Mouse (Mus musculus) adipocyte (in vitro differentiated cells): ENCODE results near the gene Sez6.

ENCODE experiments used
- DNase-seq: peaks from one replicate; pipeline ENCODE4 v3.0.0-alpha.2; 2016; ENCODE audit warnings: low spot score

The Sez6 gene

DNA sequence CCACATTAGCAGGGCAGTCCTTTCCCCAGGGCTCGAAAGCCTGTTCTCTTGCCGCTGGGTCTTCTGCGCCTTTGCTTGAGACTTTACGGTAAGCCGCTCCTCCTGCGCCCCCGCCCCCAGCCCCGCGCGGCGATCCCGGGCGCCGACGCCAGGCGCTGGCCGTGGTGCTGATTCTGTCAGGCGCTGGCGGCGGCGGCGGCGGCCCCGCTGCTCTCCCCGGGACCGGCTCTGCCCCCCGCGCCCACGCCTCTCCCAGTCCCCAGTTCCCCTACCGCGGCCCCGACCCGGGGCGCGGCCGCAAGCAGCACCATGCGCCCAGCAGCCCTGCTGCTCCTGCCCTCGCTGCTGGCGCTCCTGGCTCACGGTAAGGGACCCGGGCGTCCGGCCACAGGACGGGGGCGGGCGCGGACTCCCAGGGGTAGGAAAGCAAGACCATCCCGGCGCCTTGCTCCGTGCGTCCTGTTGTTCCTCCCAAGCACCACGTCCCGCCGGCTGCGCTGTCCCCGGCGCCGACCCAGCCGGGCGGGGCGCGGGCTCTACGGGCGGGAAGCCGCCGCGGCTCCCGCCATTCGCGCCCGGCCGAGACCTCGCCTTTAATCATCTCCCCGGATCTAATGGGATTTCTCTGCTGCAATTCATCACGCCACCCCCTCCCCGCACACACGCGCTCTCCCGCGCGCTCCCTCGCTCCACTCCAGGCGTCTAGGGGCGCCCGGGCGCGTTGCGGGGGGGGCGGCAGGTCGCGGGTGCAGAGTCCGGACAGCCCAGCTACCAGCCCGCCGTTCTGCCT is at the start of gene Sez6:
Gene Sez6 (plus strand): TSS at position 50 of the 790 bp plus-strand sequence.
- peak; percentile 18 for DNase-seq

DNA sequence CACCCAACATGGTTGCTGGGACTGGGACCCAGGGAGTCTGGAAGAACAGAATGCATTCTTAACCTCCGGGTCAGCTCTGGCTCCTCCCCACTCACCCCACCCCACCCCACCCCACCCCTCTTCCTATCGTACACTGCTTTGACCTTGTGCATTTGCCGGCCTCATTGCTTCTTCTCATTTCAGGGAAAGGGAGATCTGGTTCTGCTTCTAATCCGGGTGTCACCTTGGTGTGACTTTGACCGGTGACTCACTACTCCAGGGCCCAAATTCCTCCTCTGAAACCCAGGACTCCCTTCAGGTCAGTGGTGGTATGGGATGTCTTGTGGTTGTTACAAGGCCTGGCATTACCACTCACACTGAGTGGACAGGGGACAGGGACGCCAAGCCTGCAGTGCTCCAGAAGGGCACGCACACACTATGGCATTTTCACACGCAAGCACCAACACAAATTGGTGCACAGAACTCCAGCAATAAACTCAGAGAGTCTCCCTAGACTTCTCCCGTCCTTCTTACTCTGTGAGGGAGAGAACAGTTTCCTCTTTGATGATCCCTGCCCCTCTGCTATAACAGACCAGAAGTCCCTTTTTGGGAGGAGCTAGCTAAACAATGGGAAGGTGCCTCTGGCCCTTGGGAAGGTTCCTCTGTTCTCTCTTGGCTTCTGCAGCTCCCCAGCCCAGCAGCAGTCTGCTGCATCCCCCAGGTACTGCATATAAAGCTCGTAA is 45.9 kb upstream of the Sez6 start:
- DNase-seq: no peak

DNA sequence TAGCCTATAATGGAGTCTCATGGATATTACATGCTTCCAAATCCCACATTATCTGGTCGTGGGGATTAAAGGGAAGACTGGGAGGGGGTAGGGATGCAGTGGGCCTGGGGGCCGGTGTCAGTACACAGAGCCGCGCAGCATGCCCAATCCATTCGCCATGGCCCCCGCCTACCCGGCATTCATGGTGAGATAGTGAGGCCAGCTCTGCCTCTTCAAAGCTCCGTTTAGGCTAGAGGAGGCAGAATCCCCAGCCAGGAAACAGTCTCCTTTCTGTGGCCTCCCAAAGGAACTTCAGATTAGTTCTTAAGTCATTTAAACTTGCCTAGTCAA is 45.4 kb upstream of the Sez6 start:
- no peak for DNase-seq

DNA sequence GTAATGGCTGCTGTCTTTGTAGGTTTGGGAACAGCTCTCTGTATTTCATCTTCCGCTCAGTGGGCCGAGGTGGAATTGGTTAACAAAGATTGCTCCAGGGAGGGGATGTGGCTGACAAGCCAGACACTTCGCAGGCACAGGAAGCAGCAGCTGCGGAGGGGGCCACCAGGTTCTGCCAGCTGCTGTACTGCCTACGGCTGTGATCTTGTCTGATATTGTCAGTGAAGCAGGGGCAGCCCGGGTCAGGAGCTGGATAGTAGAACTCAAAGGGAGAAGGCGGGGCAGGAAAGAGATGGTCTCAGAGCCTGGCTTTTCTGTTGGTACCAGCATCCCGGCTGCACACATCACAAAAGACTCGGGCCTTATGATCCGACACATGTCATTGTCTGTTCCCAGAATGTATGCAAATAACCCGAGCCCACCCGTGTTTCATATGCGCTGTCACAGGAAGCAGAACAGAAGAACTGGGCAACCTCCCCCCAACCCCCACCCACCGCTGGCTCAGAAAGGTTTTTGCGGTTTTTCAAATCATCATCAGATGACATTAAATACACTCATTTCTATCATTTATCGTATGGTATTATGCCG is 43.1 kb upstream of the Sez6 start:
- no peak for DNase-seq

DNA sequence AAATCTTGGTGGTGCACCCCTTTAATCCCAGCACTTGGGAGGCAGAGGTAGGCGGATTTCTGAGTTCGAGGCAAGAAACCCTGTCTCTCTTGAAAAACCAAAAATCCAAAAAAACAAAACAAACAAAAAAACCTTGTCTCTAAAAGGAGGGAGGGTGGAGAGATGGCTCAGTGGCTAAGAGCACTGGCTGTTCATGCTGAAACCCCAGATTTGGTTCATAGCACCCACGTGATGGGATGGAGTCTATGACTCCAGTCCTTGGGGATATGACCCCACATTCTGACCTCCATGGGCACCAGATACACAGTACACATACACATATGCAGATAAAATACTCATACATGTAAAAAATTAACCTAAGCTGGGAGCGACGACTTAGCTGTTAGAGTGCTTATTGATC is 41.8 kb upstream of the Sez6 start:
- DNase-seq: no peak

DNA sequence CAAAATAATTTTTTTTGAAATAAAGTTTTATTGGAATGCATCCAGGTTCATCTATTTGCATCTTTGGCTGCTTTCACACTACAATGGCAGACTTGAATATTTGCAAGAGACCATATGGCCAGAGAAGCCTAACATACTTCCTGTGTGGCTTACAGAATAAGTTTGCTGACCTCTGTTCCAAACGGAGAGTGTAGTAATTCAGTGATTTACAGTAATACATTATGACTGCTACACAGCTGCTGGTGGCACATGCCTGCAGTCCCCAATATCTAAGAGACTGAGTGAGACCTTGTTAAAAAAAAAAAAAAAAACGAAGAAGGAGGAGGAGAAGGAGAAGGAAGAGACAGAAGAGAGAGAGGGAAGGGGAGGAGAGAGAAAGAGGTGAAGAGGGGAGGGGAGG is 41.1 kb upstream of the Sez6 start:
- no peak for DNase-seq

DNA sequence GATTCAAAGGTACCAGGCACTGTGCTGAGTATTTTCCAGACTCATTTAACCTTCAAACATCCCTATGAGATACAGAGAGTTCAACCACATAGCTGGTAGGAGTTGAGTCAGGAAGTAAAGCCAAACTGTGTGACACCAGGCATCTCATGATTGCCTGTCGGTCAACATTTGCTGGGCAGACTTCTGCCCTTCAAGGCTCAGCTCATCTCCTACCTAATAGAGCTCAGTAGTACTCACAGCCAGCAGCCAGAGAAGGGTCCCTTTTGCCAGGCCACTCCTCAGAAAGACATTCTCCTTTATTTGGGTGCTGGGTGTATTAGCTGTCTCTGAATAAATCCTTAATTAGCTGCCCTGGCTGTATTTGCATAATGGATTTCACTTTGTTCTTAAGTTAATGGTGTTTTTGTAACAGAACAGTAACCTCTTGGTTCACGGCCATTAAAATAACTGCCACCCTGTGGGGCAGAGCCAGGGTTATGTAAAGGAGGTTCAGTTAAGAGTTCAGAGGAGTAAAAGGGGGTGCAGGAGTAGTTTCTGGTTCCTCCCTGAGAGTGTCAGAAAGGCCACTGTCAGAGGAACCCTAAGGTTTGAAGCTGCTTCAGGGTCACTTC is 39.8 kb upstream of the Sez6 start:
- no peak for DNase-seq

DNA sequence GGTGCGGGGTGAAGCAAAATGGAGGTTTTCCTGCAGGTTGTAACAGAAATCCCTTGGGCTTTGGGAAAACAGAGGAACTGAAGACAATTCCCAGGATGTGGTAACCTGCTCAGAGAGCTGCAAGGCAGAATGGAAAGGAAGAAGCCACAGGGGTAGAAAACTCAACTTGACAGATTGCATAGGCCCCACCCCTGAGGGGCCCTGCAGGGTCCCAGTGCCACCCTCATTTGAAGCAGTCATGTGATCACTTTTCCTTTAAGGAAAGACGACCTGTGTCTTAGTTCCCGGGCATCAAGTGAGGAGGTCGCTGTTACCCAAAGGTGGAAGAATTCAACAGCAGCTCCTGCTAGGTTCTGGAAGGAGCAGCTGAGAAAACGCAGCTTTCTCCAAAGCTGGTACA is 37.7 kb upstream of the Sez6 start:
- DNase-seq: no peak

DNA sequence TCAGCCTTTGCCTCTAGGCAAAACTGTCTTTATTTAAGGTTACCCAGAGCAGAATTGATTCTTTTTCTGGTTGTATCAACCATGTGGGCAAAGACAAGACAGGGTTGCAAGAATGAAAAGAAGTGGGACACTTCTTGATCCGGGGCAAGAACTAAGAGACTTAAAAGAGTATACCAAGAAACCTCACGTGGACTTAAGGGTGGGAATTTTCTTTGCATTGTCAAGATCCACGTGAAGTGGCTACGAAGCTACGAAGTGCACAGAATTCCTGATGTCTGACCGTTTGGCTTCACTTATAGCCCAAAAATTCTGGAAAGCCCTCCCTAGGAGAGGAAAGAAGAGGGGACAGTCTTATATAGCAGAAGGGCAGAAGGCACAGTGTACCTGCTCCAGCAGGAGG is 37.3 kb upstream of the Sez6 start:
- DNase-seq: no peak

DNA sequence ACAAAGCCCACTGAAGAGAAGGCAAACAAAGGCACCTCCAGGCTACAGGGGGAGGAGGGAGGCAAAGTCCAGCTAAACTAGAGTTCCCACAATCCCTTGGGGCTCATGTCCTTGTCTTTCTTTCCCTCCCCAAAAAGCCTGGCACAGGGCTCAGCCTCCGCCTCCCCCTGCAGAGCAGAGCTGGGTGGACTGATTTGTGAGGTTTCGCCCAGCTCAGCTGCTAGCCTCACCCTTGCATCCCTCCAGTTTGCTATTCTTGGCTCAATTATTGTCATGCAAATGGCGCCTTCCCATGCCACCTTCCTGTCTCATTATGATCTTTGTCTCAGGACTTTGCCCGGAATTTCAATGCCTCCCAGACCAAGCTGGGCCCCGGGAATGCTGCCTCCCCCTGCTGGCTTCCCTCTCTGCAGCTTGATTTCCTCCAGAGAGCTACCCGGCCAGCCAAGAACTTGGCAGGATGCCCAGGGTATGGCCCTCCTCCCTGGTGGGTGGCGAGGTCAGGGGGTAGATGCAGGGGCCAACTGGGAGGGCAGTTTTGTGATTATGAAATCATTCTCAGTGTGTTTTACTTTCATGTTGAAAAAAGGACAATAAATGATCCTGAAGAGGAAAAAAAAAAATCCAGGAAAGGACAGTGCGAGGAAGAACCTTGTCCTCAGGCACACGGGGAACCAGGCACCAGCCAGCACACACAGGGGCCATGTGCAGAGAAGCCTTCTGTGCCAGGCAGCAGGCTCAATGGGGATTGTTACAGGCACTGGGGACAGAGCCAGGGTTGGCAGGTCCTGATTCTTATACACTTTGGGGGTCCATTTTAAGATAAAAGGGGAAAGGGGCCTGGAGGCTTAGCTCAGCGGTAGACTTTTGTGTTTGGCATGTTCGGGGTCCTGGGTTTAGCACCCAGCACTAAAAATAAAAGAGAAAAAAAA is 36.5 kb upstream of the Sez6 start, which contains the start of gene Pipox:
Gene Pipox (minus strand): TSS at position 310 of the 932 bp plus-strand sequence.
- peak; percentile 95 for DNase-seq

DNA sequence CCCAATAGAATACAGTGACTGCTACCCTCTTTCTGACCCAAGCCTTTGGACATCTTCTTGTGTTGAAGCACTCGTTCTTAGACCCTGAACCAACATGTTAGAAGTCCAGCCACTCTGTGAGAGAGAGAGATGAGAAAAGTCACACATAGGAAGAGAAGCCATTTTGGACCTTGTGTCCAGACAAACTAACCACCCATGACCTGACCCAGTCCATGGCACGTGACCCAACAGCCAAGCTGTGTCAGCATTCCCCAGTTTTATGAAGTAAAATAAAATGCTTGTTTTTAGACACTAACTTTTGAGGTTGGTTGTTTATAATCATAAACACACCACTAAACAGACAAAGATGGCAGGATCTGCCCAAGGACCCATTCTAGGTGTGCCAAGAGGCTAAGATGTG is 35.6 kb upstream of the Sez6 start:
- peak; percentile 22 for DNase-seq

DNA sequence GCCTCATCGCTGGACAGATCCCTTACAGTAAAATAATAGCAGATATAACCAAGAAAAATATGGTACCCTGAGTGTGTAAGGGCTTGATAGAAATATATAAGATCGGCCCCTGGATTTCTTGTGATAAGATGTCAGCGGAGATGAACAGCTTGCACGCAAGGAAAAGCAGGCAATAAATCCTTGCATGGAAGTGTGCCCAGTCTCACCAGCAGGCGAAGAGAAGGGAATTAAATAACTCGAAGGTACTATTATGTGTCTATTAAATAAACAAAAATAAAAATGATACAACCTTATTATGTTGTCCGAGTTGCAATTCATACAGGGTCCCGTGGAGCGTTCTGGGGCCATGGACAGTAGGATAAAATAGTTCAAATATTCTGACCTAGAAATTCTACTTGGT is 34.6 kb upstream of the Sez6 start:
- DNase-seq: no peak

DNA sequence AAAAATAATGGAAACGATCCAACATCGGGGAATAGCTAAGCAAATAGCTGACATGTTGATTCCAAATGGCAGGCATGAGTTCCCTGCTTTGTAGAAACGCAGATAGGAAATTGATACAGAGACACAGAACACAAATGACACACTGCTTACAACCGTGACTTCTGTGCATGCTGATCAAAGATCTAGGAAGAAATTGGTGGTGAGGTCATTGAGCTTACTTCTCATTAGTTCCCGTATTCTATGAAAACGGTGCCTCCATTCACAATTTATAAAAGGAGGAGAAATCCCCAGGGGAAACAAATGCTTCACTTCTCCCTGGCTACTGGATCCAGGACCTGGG is 34.1 kb upstream of the Sez6 start:
- DNase-seq: no peak

DNA sequence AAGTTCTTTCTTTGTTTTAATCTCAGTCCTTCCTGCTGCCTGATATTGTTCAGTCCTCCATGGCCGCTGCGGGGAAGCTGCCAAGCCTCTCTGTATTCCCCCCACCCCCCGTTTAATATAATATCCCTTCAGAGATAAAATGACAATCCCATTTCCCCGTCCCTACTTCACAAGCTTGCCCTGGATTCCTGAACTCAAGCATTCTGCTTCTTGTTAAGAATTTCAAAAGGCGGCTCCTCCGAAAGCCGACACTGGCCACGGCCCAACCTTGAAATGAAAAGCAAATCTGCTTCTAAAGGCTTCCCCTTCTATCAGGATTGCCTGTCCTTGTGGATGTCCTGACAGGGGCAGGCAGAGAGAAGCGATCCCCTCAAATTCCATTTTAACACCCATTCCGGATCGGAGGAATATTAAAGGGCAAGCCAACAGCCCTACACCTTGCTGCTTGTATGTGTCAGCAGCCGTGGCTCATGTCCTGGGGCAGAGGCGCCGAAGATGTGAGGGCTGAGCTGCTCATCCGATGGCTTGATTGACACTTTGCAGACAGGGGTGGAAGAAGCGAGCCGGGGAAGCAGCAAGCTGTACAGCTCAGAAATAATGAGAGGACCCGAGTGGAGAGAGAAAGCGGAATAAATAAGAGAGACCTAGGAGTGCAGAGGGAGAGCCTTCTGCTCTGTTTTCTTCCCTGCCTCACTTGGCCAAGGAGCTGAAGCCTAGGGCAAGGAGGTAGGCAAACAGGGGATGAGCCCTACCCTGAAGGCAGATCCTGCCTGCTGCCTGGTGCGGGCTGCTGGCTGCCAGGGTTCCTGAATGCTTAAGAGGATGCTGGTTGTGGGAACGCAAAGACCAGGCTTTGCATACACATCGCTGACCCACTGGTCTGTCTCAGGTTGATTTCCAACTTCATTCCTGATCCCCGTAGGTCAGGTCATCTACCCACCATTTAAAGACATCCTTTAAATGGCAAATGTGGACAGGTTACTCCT is 33.5 kb upstream of the Sez6 start:
- DNase-seq: no peak

DNA sequence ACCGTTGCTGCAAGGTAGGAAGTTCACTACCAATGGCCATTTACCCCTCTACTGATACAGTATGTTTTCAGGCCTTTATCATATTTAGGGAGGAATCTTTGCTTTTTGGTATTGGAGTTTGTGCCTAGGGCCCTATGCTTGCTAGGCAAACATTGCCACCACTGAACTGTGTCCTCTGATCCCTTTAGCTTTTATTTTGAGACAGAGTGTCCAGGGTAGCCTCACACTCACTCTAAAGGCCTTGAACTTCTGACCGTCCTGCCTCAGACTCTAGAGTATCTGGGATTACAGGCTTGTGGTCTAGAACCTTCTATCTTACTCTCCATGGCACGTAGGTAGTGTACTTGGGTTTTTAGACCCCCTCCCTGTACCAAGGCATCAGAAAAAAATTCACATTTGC is 30.4 kb upstream of the Sez6 start:
- DNase-seq: no peak

DNA sequence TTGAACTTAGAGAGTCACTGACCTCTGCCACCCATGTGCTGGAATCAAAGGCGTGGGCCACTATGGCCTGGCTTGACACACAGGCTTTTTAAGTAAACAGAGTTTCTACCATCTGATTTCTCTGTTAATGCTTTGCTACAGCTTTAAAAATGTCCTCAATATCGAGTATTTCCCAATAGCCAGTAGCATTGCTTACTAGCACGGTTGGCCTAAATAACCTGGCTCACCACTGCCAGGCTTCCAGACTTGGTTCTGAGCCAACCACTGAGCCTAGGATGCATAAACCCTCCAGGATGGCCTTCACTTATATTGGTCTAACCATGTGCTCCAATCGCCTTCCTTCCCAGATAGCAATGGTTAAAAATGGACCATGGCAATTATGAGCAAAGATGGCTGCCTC is 29.9 kb upstream of the Sez6 start:
- peak; percentile 49 for DNase-seq

DNA sequence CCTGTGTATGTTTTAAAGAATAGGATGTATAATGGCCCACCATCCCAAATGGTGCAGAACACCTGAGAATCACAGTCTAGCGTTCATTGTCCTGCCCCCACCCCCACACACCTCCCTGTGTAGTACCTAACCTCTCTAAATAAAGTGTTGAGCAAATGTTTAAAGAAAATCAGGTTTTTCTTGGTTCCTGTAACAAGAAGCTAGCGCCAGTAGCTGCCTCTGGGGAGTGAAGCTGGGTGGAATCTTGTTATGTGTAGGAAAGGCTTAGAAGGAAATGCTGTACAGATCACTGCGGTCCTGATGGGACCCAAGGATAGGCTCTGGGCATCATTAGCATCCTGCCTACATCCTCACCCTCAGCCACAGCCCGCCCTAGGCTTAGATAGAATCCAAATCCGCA is 29.2 kb upstream of the Sez6 start:
- DNase-seq: no peak

DNA sequence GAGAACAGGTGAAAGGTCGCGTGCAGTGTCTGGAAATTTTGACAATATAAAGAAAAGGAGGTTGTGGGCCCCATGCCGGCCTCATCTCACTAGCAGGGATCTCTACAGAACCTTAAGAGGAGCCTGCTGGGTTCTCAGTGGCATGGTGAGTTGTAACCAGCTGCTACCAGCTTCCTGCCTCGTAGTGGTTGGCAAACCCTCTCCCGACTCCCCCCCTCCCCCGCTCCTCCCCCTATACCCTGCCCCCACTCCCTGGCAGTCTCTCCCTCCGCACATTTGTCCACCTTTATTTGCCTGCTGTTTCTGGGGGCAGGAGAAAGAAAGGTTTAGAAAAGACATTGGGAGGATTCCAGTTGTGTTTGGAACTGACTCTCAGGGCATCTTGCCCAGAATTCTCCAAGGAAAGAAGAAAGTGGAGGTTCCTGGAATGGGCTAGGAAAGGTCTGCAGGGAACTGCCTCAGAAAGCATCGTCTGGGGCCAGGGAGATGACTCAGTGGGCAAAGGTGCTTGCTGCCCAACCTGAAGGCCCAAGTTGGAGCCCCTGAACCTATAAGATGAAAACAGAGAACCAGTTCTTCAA is 28.7 kb upstream of the Sez6 start:
- peak; percentile 50 for DNase-seq

DNA sequence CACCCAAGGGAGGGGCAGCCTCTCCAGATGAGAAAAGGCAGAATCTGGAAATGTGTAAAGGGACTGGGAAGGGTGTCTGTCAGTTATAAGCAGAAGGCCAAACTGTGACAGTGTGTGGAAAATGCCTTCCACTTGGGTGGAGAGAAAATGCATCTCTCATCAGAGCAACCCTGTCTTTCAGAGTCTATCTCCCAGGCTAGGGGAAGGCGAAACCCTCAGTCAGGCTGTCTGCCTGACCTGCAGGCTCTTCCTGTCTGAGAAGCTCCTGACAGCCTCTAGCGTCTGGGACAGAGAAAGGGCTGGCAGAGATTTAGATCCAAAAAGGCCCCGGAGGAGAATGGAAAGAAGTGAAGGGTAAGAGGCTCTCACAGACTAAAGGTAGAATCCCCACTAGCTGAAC is 26.8 kb upstream of the Sez6 start:
- peak; percentile 42 for DNase-seq

DNA sequence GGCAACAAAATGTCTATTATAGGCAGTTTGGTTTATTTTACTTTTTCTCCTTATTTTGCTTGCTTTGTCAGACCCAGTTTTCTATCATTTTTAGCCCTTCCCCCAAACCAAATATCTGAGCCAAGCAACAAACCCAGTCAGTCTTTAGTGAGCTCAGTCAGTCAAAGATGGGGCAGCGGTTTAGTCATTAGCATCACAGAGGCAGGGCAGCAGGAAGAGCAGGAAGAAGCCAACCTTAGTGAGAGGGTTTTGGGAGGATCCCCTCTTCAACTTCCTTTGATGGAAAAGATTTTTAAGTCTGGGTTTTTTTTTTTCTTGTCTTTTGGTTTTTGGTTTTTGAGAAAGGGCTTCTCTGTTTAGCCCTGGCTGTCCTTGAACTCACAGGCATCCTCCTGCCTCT is 25.9 kb upstream of the Sez6 start:
- no peak for DNase-seq
